Mouse (Mus musculus) monocyte, adult 5-6 weeks (primary cell): ENCODE data around the gene Iqgap1. TPM values are rescaled to one million over a fixed set of nuclear protein-coding genes. Genes with fewer than 3 reads are reported as not detected.
"Not testable (repeated sequence)": the region's sequence is repeated elsewhere in the genome, so short reads cannot be mapped to it uniquely, and the experiment has no call there.

ENCODE experiments used
- ATAC-seq: fragments of 153-309, 156-312 bp; replicated peaks from 2 replicates; pipeline ENCODE4 v1.8.0; 2017; ENCODE audit warnings: mild to moderate bottlenecking; ENCODE audit not compliant: low TSS enrichment, insufficient number of reproducible peaks, severe bottlenecking, poor library complexity, low FRiP score
- total RNA-seq: library from RNA; stranded (forward); fragments of 200-1000, 200-491, 200-594 nt; gene quantifications from 3 replicates; pipeline ENCODE4 v1.2.3, GENCODE M21; 2017

The Iqgap1 gene
- total RNA-seq, 1 experiment from 2014 or later: 610 TPM

DNA sequence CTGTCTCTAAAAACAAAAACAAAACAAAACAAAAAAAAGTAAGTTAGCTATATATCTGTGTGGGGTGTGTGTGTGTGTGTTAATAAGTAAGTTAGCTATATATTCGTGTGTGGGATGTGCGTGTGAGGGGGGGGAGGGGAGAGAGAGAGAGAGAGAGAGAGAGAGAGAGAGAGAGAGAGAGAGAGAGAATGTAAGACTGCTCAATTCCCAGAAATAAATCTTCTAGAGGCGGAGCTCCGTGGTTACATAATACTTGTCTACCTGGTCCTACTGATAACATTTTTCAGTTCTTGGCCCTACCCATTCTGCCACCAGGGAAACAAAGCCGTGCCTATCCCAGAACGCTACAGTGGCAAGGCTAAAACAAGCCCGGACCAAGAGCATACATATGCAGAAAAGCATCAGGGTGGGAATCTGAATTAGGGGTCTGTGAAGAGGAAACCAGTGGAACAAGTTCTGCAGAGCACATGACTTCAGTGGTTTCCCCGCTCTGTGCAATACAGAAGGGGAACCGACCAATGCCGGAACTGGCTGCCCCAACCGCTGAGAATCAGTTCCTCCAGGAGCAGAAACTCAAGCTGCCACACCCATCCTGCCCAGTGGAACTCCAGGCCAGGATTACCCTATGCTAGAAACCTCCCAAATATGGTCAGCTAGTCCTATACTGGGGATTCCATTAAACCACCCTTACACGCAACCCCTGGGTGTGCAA, 46.7 kb downstream of the Iqgap1 start:
- ATAC-seq: peak; percentile 67

DNA sequence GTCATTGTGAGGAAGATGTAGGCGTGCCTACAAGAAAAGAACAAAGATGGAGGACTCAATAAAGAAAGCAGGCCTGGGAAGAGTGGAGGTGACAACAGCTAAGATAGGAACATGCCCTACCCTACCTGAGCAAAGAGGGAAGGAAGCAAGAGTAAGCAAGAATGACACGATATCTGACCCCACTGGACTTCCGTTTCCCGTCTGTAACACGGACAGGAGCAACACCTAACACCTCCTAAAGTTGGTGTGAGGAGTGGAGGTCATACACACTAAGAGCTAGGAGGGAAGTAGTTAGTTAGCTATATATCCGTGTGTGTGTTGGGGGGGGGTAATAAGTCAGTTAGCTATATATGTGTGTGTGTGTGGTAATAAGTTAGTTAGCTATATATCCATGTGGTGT, 47.4 kb downstream of the Iqgap1 start:
- peak; percentile 7; the same call in 1 of the 2 replicates for ATAC-seq

DNA sequence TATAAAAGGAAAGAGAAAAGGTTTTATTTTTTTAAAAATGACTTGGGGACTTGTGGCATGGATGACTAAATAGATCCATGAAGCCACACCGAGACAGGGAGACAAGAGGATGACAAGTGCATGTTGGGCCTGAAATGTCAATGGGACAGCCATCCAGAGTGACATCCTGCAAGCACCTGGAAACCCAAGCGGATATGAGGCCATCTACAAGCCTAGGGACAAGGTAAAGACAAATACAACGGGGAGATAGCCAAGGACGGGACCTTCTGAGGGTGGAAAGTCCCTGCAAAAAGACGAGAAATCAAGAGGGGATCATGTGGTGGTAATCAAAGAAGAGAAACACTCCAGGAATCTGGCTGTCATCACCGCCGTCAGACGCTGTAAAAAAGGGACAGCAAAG, 48.6 kb downstream of the Iqgap1 start:
- no peak for ATAC-seq

DNA sequence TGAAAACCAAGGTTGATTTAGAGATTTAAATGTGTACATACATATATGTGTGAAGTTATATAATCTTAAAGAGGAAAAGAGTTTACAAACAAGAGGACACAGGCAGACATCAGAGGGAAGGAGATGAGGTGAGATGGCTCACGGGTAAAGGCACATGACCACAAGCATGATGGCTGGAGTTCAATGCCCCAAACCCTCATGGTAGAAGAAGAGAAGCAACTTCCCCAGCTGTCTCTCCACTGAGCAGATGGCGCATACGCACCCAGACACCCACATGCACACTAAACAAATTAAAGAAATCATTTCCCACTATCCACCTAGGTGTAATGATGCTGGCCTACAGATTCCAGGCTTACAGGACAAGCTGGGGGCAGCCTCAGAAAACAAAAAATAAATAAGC, 49.7 kb downstream of the Iqgap1 start:
- no peak for ATAC-seq

DNA sequence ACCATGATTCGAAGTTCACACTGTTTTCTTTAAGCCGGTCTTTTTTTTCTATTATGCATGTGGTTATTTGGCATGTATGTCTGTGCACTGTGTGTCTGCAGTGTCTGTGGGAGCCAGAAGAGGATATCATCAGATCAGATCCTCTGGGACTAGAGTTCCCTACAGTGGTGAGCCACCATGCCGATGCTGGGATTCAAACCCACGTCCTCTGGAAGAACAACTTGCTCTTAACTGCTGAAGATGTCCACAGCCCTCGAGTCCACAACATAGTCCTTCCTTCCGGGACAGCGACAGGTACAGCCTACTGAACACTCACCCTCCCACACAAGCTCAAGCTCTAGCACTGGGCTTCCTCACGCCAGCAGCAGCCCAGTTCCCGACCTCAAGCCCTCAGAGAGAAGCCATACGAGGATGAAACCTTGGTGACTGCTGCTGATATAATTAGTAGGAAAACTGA, 50.3 kb downstream of the Iqgap1 start:
- ATAC-seq: no peak

DNA sequence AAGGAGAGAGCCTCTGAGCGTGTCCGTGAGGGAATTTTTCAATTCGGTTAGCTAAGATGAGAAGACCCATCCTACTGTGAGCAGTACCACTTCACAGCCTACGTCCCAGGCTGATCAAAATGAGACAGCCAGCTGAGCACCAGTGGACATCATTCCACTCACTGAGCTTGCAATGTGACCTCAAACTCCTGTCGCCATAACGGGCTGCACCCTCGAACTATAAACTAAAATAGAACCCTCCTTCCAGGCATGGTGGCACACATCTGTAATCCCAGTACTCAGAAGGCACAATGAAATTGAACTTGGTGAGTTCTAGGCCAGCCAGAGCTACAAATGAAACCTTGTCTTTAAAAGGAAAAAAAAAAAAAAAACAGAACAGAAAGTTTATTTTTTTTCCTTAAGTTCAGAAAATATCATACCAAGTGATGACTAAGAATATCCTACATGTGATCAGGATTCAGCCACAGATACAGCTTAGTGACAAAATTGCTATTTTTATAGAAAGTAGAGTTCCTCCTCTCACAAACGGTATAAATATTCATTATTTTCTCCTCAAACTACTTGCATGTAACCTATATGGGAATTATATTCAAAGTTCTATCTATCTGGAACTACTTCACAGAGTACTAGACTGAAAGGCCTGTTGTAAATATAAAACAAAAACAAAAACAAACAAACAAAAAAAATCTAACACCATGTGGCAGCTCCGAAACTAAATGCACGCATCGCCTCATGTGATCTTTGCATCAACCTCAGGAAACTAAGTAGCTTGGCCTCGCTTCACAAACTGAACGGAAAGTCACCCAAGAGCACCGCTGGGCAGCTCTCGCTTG, 50.9 kb downstream of the Iqgap1 start:
- no peak for ATAC-seq

DNA sequence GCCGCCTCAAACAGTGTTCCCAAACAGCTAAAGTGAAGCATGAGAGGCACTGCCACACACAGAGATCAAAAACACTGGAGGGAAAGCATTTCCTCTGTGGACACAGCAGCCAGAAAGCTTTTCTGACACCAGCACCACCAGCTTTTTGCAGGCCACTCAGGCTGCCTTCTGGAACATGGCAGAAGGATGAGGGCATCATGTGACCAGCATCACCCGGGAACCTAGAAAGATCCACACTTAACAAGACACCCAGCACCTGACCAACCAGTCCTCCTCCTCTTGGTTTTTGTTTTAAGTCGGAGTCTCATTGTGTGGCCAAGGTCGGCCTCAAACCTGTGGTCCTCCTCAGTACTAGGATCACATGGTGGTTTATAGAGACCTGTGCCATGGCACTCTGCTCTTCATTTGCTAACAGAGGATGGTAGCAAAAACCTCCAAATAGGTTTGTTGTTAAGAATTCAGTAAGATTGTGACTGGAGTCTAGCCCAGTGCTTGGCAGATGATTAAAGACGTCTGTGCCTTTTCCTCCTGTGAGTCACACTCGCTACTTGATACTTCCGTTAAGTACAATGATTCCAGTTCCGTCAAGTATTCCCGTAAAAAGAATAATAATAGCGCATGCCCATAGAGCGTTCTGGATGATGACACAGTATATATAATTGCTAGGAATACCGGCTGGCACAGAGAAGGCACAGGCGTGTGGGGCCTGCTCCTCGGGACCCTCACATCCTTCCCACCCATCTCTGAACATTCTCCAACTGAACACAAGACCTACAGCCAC, 51.8 kb downstream of the Iqgap1 start:
- no peak for ATAC-seq

DNA sequence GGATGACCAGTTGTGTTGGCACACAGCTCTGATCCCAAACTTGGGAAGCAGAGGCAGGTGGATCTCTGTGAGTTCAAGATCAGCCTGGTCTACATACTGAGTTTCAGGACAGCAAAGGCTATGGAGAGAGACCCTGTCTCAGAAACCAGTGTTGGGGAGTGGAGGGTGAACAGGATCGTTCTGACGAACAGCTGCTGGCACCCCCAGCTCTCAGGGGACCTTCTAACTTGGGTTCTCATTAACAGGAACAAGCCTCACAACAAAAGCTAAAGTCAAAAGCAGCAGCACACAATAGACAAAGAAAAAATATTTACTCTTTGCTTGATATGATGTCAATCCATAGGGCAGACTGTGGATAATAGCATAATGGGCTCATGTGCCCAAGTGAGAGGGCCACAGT, 55.3 kb downstream of the Iqgap1 start:
- ATAC-seq: no peak

DNA sequence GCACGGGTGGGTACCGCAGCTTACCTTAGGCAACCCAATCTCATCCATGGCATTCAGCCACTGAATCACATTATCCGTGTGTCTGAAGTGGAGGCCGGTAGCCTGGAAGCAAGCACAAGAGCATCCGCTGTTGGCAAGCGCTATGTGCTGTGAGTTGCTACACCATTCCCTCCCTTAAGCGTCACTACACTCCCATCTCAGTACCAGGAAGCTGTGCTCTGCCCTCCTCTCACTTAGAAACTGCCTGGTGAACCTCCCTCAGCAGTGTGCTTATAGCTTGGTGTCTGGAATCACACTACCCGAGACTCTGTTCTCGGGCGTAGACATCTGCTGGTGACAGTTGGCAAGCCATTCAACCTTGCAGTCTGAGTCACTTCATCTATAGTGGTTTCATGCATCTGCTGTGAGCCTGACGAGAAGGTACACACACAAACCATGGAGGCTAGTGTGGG, 58.9 kb downstream of the Iqgap1 start:
- ATAC-seq: no peak

DNA sequence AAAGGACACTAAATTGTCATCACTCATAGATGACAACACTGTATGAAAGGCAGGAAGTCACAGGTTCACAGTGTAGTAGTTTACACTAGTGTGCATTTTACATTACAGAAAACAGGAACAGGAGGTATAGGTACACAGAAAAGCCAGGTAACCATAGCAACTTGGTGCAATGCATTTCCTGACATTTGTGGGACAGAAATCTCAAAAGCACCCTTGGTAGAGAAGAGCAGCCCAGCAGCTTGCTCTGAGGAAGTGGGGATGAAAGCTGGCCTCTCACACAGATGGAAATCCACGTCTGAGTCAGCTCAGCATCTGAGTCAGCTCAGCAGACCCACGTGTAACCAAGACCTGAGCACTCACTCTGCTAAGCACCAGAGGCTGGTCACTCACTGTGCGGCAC, 59.7 kb downstream of the Iqgap1 start:
- ATAC-seq: peak; percentile 52

DNA sequence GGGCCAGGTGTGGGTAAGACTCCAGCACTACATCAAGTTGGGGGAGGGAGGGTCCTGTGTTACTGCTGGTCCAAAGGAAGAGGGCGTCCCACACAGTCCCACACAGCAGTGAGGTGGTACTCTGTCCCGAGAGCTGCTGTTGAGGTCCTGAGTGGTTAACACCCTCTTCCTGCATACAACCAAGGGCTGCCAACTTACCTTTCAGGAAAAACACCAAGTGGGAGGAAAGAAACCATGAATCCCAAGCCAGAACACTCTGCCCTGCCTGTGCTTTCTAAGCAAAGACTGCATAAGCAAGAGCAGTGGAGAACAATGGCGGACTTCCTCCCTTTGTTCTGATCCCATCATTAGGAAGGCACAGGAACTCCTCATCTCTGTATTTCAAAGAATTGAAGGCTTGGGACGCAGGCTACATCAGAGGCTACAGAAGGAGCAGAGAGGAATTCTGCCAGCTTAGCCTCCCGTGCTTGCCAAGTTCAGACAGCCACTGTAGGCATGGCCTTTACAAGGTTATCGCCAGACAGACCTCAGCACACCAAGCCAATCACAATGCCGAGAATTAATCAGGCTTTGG, 61.8 kb downstream of the Iqgap1 start:
- ATAC-seq: no peak

DNA sequence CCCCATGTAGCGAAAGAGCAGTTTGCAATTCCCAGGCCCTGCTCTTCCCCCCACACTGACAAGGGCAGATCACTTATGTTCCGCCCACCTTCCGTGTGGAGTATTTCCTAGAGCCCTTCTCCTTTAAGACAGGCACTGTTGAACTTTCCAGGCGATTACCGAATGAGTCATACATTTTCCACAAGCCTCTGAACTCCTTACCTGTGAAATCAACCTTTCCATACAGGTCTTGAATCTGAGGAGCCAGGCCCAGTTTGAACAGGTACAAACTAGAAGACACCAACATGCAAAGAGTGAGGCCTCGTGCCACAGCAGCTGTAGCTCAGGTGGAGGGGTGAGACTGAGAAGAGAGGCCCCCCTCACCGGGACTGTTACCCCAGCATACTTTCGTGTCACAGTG, 63.5 kb downstream of the Iqgap1 start:
- ATAC-seq: no peak

DNA sequence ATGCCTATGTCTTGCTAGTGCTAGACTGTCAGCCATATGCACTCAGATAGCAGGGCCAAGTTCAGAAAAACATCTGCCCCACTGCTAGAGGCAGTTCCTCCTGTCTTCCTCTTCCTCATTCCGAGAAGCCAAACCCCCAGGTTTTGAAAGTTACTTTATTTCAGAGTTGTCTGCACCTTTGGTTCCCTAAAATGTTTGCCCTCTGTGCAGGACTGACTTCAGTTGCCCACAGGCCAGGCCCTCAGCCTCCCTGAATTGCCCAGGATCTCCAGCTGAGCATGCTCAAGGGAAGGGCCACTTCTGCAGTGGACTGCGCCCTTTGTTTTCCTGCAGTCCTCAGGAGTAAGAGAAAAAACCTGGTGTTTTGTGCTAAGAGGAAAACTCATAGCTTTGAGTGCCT, 71.7 kb downstream of the Iqgap1 start:
- ATAC-seq: peak; percentile 63

DNA sequence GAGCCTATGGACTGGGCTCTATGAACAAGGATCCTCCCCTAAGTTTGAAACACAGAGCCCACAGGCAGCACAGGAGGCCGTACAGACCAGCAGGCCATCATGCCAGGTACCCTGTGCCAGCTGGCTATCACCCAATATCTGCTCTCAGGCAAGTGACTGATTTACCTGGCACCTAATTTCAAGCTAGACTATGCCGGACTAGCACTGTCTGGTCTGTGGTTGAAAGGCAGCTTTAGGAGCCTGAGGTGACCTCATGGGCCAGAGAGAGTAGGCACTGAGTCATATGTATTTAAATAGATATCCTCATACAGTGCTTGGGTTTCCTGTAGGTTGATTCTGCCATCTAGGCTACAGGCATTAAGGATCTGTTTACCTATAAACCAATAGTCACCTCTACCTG, 72.2 kb downstream of the Iqgap1 start:
- peak; percentile 32; the same call in 1 of the 2 replicates for ATAC-seq

DNA sequence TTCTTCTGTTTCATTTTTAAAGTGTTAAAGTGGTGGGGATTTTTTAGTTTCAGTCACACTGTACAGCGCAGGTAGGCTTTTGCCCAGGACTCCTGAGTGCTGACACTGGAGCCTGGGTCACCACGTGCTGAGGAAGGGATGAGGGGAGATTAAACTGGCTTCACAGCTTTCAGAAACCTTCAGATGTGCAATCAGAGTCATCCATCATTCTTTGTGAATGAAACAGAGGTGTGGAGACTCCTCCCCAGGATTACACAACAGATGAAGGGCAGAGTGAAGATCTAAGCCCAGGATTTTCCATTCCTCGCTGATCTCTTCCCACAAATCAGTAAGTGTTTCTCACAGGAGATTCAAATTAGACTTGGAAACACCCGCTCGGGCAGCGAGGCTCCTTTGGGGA, 76.2 kb downstream of the Iqgap1 start:
- no peak for ATAC-seq

DNA sequence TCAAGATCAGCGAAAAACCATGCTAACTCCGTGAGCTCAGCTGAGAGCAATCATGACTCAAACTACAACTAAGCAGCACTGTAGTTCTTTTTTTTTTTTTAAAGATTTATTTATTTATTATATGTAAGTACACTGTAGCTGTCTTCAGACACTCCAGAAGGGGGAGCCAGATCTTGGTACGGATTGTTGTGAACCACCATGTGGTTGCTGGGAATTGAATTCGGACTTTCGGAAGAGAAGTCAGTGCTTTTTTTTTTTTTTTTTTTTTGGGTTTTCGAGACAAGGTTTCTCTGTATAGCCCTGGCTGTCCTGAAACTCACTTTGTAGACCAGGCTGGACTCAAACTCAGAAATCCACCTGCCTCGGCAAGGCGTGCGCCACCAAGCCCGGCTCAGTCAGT, 76.7 kb downstream of the Iqgap1 start:
- ATAC-seq: not testable (repeated sequence)

DNA sequence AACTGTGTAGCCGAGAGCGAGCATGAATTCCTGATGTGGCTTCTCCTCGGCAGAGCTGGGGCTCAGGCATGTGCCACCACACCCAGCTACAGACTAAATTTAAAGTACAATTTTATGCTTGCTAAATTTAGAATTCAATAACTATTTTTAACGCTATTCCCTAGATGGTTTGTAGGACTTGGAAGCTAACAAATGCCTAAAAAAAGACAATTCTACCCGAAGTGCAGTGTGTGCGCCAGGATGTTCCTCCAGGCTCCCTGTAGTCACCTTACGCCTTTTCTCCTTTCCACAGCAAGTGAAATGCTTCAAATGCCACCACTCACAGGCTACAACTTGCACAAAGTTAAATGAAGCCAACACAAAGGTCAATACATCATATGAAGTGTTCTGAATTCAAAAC, 78.4 kb downstream of the Iqgap1 start:
- no peak for ATAC-seq

DNA sequence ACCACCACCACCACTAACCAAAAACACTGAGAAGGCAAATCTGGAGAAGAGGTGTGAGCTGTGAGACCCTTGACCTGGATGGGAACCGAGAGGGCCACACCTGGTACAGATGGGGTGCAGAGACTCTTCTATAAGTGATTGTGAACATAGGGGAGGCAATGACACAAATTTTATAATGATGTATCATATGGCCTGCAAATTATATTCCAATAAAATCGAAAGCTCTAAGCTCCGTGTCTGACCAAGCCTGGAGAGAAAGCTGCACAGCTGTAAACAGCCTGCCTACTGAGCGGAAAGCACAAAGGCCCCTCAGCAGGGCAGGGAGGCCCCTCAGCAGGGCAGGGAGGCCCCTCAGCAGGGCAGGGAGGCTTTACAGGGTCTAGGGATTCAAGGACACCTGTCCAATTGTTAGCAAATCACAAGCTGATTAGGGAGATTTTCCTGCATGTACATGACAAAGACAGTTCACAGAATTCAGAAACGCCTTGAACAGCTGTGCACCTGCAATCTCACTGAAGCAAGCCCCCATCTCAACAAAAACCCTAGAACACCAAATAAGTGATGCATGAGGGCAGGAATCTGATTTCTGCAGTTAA, 79.5 kb downstream of the Iqgap1 start:
- ATAC-seq: no peak

DNA sequence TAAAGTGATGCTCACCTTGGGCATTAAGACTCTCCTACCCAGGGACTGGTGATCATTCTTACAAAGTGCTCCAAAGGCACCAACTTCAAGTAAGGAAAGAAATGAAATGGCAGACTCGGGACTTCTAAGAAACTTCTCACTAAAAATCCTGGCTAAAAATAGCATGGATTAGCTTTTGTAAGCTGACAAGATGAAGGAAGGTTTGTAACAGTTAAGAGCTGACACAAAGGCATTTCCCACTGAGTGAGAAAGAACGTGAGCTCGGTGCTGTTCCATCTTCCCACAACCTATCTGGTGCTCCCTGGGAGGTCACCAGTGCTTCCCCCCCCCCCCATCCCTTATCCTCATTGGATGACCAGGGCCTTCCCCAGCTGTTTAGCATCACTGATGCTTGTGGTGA, 80.0 kb downstream of the Iqgap1 start:
- no peak for ATAC-seq
